Mouse (Mus musculus): ENCODE measurements around the gene Pde12.

Gene Pde12

DNA sequence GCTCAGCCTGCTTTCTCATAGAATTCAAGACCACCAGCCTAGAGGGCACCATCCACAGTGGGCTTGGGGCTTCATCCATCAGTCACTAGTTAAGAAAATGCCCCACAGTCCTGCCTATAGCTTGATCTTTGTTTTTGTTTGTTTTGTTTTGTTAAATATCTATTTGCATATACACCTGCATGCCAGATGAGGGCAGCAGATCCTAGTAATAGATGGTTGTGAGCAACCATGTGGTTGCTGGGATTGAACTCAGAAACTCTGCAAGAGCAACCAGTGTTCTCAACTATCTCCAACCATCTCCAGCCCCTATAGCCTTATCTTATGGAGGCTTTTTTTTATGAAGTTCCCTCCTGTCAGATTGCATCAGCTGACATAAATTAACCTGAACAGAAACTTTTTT, 17.8 kb downstream of the Pde12 start:
- in situ Hi-C loops (cut with MboI; ENCODE audit: low pct_unique_long_range_greater_than_20kb in 1 of 2, low sequenced_read_pairs in 2 of 2, unreplicated experiment in 1 of 2) = no loop called here

DNA sequence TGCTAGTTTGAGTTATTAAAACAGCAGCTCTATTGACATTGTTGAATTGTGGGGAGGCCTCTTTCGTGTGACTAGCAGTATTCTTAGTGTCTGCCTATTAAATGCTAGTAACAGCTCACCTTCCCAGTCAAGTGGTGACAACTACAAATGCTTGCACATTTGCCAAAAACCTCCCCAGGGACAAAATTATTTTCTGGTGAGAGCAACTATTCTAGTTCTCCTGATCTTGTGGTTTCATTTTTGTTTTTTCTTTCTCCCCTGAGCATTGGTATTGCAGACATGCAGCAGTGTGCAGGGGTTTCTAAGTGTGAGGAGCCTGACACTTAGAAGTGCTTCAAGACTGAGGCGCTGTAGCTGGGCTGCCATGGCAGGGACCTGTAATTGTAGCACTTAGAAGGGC, 21.9 kb downstream of the Pde12 start:
- in situ Hi-C loops (cut with MboI; ENCODE audit: low pct_unique_long_range_greater_than_20kb in 1 of 2, low sequenced_read_pairs in 2 of 2, unreplicated experiment in 1 of 2) = no loop called here

DNA sequence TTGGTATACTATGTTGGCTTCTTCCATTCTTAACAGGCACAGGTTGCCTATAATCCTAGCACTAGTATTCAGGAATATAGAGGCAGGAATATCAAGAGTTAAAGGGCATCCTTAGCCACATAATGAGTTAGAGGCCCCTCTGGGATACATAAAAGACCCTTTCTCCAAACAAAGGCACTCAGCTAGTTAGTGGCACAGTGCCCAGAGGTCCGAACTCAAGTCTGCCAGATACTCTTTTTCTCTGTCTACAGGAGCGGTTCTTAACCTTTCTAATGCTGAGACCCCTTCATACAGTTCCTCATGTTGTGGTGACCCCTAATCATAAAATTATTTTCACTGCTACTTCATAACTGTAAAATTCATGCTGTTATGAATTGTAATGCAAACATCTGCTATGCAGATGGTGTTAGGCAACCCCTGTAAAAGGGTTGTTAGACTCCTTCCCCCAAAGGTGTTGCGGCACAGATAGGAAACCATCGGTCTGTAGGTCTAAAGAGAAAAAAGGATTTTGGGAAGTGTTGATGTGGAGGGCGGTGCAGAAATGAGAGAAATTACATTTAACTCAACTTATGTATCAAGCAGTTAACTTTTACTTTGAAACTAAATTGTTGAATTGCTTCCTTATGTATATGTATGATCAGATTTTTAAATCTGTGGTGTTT, 23.6 kb downstream of the Pde12 start:
- in situ Hi-C loops (cut with MboI; ENCODE audit: low pct_unique_long_range_greater_than_20kb in 1 of 2, low sequenced_read_pairs in 2 of 2, unreplicated experiment in 1 of 2) = no loop called here

DNA sequence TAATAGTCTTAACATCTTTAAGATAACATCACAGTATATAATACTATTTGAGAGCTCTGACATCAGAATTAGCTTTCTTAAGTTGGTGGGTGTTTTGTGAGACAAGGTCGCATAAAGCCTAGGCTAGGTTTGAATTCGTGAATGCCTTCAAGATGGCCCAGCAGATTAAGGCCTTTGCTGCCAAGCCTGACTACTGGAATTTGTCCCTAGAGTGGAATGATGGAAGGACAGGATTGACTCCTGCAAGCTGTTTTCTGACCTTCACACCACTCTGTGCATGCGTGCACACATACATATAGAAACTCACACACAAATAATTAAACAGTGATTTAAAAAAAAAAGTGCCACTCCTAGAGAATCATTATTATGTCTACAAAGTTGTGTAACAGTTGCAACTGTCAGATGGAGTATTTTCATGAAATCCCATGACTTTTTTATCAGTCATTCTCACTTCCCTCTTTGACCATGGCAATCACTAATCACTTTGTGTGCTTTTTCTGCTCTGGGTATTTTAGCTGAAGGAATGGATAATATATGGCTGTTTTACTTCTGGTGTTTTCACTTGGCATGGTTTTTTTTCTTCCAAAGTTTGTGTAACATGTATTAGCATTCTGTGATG, 26.6 kb downstream of the Pde12 start:
- in situ Hi-C loops (cut with MboI; ENCODE audit: low pct_unique_long_range_greater_than_20kb in 1 of 2, low sequenced_read_pairs in 2 of 2, unreplicated experiment in 1 of 2) = no loop called here

DNA sequence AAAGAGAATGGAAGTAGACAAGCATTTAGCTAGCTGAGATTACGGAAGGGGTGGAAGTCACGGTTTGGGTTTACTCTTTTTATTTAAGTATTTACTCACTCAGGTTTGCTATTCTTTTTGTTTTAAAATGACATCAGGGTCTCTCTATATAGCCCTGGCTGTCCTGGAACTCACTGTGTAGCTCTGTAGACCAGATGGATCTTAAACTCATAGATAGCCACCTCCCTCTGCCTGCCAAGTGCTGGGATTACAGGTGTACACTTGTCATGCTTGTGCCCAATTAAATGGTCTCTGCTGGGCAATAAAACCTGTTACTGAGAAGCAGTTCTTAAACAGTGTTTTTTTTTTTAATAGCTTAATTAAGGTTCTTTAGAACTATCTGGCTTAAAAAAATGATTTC, 29.7 kb downstream of the Pde12 start:
- in situ Hi-C loops (cut with MboI; ENCODE audit: low pct_unique_long_range_greater_than_20kb in 1 of 2, low sequenced_read_pairs in 2 of 2, unreplicated experiment in 1 of 2) = no loop called here

DNA sequence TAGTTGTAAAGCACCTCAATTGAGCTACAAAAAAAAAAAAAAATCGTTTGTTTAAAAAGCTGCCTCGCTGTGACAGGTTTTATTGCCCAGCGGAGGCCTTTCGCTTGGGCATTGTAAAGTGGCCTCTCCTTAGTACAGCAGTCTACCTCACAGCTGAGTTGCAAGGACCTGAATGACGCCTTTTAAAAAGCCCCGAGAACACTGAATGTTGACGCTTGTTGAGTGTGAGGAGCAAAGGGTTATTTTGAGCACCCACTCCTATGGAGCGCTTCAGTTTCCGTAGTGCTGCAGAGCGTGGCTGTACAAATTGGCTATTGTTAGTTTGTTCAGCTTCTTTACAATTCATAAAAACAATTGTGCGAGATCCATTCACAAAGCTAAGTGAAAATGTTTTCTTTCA, 30.4 kb downstream of the Pde12 start:
- in situ Hi-C loops (cut with MboI; ENCODE audit: low pct_unique_long_range_greater_than_20kb in 1 of 2, low sequenced_read_pairs in 2 of 2, unreplicated experiment in 1 of 2) = no loop called here

DNA sequence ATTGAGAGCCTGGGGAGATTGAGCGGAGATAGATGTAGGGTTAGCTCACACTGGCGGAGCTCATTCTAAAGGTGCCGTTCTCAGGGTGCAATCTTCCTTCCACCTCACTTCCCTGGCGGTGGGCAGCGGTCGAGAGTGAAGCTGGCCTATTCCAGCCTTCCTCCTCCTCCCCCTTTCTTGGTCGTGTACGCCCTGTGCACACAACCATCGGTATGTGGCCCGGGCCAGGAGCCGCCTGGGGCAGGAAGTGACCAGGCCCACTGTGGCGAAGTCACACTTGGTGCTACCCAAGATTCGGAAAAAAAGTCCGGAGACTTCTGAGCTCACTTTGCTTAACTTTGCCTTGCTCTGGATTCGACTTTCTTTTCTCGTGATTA, 31.0 kb downstream of the Pde12 start:
- in situ Hi-C loops (cut with MboI; ENCODE audit: low pct_unique_long_range_greater_than_20kb in 1 of 2, low sequenced_read_pairs in 2 of 2, unreplicated experiment in 1 of 2) = no loop called here

DNA sequence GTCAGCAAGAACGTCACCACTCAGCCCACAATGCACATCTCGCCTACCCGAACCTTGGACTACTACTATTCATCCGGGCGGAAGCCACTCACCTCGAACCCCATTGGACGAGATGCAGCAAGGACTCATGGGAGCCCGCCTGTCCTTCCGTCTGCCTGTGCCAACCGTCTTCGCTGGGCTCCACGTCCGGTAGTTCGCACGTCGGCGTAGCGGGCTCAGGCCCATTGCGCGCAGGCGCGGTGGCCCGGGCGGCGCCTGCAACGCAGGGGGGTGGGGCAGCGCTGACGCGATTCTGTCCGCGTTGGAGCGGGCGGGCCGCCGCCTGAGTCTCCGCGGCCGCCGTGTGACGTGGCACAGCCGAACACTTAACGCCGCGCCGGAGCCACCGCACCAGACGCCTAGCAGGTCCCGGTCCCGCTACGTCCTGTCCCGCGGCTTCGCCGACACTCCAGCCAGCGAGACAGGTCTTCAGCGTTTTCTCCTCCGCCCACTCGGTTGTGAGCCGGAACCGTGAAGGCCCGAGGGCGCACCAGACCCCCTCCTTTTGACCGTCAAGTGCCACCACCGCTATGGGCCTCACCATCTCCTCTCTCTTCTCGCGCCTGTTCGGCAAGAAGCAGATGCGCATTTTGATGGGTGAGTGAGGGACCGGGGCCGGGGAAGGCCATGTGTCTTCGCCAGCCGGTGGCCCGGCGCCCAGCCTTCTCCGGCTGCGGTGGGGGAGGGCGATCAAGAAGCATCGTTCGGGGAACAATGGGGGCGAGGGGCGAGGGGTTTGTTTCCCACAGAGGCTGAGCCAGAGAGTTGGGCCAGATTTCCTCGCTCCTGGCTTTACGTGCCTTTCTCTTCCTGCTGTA, 31.6 kb downstream of the Pde12 start, which contains the start of gene Arf4:
Gene Arf4, plus strand, starts transcription at position 224 of the 857 bp plus-strand sequence.
- in situ Hi-C loops (cut with MboI; ENCODE audit: low pct_unique_long_range_greater_than_20kb in 1 of 2, low sequenced_read_pairs in 2 of 2, unreplicated experiment in 1 of 2) = no loop called here

DNA sequence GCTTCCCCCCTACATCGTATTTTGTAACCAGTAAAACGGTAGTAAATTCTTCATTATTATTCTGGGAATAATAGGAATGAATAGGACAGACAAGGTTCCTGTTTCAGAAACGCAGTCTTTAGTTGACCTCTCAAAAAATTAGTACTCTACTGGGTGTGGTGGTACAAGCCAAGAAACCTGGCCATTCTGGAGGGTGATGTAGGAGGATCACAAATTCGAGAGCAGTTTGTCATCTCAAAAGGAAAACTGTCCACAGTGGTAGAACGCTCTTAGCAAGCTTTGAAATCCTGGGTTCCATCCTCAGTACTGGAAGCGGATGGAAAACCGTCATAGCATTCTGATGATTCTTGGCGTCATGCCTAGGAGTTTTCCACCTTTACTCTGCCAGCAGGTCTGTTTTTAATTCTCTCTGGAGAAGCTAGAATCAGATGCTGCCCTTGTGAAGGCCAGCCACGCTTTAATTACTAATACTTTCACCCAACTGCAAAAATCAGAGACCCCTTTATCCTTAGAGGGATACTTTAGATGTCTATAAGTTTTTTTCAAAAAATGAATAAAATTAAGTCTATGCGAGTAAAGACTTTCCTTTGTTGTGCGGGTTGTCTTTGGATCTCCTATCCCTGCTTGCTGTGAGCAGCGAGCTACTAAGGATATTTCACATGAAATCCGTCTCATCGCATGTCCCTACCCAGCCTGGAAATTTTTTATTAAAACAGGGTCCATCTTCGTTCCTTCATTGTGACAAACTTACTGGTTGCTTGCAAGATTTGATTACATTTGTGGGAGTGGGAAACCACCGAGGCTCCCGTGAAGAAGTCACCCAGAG, 32.4 kb downstream of the Pde12 start:
- in situ Hi-C loops (cut with MboI; ENCODE audit: low pct_unique_long_range_greater_than_20kb in 1 of 2, low sequenced_read_pairs in 2 of 2, unreplicated experiment in 1 of 2) = no loop called here

DNA sequence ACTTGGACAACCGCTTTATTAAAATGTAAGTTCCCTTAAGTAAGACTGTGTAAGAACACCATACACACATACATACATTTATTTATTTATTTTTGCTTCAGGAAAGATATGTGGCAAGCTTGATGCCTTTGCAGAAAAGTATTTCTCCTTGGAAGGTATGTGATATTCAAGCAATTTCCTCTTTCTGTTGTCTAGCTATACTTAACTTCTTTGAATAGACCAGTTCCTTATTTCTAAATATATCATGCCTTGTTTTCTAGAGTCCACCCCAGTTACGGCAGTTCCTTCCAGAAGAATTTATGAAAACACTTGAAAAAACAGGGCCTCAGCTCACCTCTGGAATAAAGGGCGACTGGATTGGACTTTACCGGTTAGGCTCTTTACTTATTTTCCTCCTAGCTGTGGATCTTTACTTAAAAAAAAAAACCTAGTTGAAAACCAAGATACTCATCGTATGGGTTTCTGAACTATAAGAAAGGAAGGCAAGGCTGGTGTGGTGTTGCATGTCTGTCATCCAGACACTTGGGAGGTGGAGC, 43.0 kb downstream of the Pde12 start:
- in situ Hi-C loops (cut with MboI; ENCODE audit: low pct_unique_long_range_greater_than_20kb in 1 of 2, low sequenced_read_pairs in 2 of 2, unreplicated experiment in 1 of 2) = no loop called here

DNA sequence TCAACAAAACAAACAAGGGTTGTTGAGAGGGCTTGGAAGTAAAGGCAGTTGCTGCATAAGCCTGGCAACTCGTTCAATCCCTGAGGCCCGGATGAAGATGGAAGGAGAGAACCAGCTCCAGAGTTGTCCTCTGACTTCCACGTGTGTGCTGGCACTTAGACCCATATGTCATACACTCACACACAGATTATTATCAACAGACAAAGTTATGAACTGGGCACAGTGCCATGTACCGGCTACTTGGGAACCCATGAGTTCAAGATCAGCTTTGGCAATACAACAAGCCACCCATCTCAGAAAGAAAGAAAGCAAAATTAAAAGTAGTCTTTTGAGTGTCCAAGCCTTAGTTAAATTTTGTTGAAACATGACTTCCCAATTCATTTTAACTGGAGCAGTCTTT, 44.4 kb downstream of the Pde12 start:
- in situ Hi-C loops (cut with MboI; ENCODE audit: low pct_unique_long_range_greater_than_20kb in 1 of 2, low sequenced_read_pairs in 2 of 2, unreplicated experiment in 1 of 2) = no loop called here

DNA sequence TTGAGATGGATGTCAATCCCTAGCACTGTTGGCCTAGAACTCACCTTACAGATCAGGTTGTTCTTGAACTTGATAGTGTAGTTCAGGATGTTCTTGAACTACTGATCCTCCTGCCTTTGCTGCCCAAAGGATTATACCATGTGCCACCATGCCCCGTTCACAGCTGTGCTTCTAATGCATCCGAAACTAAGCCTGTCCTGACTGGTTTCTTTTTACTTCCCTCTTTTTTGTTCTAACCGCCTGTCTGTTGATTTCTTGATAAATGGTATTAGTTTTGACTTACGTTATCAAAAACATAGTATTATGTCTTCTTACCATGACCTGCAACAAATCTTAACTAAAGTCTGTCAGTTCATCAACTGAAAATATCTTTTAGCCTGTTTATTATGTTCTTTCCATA, 59.0 kb downstream of the Pde12 start:
- in situ Hi-C loops (cut with MboI; ENCODE audit: low pct_unique_long_range_greater_than_20kb in 1 of 2, low sequenced_read_pairs in 2 of 2, unreplicated experiment in 1 of 2) = no loop called here
